Mouse (Mus musculus) heart, embryonic 11.5 days (tissue): ENCODE measurements around the gene Ccdc87. TPM values are rescaled to one million over a fixed set of nuclear protein-coding genes. Genes with fewer than 3 reads are reported as not detected.

Experiments used
- ATAC-seq: fragments of 200-750 bp; cut with Nextera tagmentation; replicated peaks from 2 replicates; pipeline ENCODE4 v1.8.0; 2017; ENCODE audit warnings: moderate library complexity; ENCODE audit not compliant: insufficient number of reproducible peaks, low FRiP score, low TSS enrichment
- H3K27ac ChIP-seq: fragments of 300-500 bp; sonication (generic); 2 replicates; pipeline ENCODE4 v1.5.1; 2014; ENCODE audit warnings: mild to moderate bottlenecking, low read depth, low read length
- H3K27me3 ChIP-seq: fragments of 300-500 bp; sonication (generic); 2 replicates; pipeline ENCODE4 v1.6.1; 2014; ENCODE audit warnings: mild to moderate bottlenecking, low read length, mixed read lengths; ENCODE audit not compliant: control insufficient read depth, insufficient read depth
- H3K36me3 ChIP-seq: fragments of 300-500 bp; sonication (generic); 2 replicates; pipeline ENCODE4 v1.6.1; 2014; ENCODE audit warnings: mild to moderate bottlenecking, low read length, moderate library complexity, mixed read lengths; ENCODE audit not compliant: control insufficient read depth, insufficient read depth
- H3K4me1 ChIP-seq: fragments of 300-500 bp; sonication (generic); 2 replicates; pipeline ENCODE4 v1.6.1; 2014; ENCODE audit warnings: low read length; ENCODE audit not compliant: control insufficient read depth, insufficient read depth
- H3K4me2 ChIP-seq: fragments of 300-500 bp; sonication (generic); 2 replicates; pipeline ENCODE4 v1.6.1; 2014; ENCODE audit warnings: mild to moderate bottlenecking, moderate library complexity
- H3K4me3 ChIP-seq: fragments of 300-500 bp; sonication (generic); 2 replicates; pipeline ENCODE4 v1.5.1; 2014; ENCODE audit warnings: low read depth, low read length
- H3K9ac ChIP-seq: fragments of 300-500 bp; sonication (generic); 2 replicates; pipeline ENCODE4 v1.6.1; 2014; ENCODE audit warnings: mild to moderate bottlenecking, low read depth, low read length, moderate library complexity
- H3K9me3 ChIP-seq: fragments of 300-500 bp; sonication (generic); replicated peaks from 2 replicates; pipeline ENCODE4 v1.6.1; 2016; ENCODE audit warnings: low read length; ENCODE audit not compliant: control insufficient read depth
- WGBS: fragments of 180-500 bp; shearing (Covaris S2); extraction: QIAGEN DNeasy Blood & Tissue Kit; methylation state at CpG from one replicate; pipeline ENCODE4 v1.1.7; 2014; ENCODE audit not compliant: insufficient replicate concordance; 5-methylcytosine and 5-hydroxymethylcytosine counted together
- polyA plus RNA-seq: library from polyadenylated mRNA; unstranded; fragments of >200 nt; fragmentation: Nextera tagmentation; extraction: Ambion mirVana; gene quantifications from 2 replicates; pipeline ENCODE4 v1.2.1, GENCODE M21; 2014

Gene Ccdc87
- polyA plus RNA-seq: not detected in 2 replicates

DNA sequence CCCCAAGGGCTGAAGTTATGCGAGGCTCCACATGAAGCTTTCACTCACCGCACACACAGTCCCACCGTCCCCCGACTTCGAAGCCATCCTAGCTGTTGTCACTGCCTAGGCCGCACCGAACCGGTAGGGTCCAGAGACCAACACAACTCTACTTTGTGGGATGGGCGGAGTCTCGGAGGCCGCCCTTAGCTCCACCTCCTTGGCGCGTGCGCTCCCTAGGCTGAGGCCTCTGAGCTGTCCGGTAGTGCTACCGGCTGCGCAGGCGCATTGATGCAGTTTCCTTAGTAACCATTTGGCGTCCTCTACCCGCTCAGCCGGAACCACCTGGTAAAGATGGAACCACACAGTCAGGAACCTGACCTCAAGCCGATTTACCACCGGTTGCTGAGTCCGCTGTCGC, at the start of gene Ccdc87, which contains the start of gene Ccs:
TSS of gene Ccdc87 (plus strand) at position 218 of the 400 bp plus-strand sequence.
TSS of gene Ccs (minus strand) at position 184 of the 400 bp plus-strand sequence.
- Histone ChIP-seq H3K27ac (no peak within 1 kb of the TSS), H3K4me2 (peak within 1 kb of the TSS; percentile 97), H3K27me3 (peaks cover 27% of the 10 kb centered on the region), H3K4me1 (peaks cover 11% of the 10 kb centered on the region; the same call in 1 of the 2 replicates), H3K4me3 (peak within 1 kb of the TSS; percentile 69), H3K36me3 (no peaks in the 10 kb centered on the region), H3K9ac (peak within 1 kb of the TSS; percentile 82), H3K9me3 (no peaks in the 10 kb centered on the region)
- WGBS: under 1% methylated on average over 25 of the region's 25 CpGs
- peak; percentile 94 for ATAC-seq

GRCm38 (mm10) chr19:4793281-4793830, 45.8 kb upstream of the Ccdc87 start:
- H3K4me1 ChIP-seq: peaks cover 8% of the 10 kb centered on the region; the same call in 1 of the 2 replicates
- H3K27me3 ChIP-seq: no peaks in the 10 kb centered on the region
- peak overlapping the region; percentile 82 for H3K4me3 ChIP-seq
- peak overlapping the region; percentile 84 for H3K27ac ChIP-seq
- H3K9me3 ChIP-seq: no peaks in the 10 kb centered on the region
- WGBS: 1% methylated on average over 16 of the region's 16 CpGs
- peak overlapping the region; percentile 84 for H3K4me2 ChIP-seq
- peak; percentile 63; the same call in 1 of the 2 replicates for ATAC-seq
- H3K36me3 ChIP-seq: peaks cover 11% of the 10 kb centered on the region
- peak overlapping the region; percentile 85 for H3K9ac ChIP-seq

DNA sequence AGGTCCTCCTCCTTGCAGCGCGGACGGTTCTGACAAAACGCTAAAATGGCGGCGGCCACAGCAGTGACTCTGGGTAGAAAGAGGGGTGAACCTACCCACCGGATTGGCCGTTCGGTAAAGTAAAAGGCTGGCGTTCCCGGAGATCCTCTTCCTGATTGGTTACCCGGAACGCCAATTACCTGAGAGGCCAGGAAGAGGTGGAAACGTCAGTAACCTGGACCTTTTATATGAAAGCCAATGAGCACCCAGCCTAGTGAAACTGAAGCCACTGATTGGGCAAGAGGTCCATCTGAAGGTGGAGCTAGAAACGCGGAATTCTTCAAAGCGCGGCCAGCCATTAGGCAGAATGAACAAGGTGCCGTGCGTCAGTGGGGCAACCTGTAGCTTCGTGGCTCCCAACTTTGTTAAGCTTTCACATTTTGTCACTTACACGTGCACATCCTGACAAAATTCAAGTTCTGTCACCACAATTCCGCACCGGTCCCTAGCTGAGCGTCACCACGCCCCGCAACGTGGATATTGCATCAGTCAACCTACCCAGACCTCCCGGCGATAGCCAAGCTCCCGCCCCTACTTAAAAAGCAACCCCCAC, 45.2 kb upstream of the Ccdc87 start, which contains the start of gene Rbm4:
TSS of gene Rbm4 (minus strand) at position 71 of the 592 bp plus-strand sequence.
- H3K27me3 ChIP-seq: no peaks in the 10 kb centered on the region
- under 1% methylated on average over 31 of the region's 31 CpGs for WGBS
- H3K4me2 ChIP-seq: peak within 1 kb of the TSS; percentile 84
- H3K4me3 ChIP-seq: peak within 1 kb of the TSS; percentile 82
- peak within 1 kb of the TSS; percentile 84 for H3K27ac ChIP-seq
- no peaks in the 10 kb centered on the region for H3K9me3 ChIP-seq
- H3K9ac ChIP-seq: peak within 1 kb of the TSS; percentile 85
- H3K4me1 ChIP-seq: peaks cover 8% of the 10 kb centered on the region; the same call in 1 of the 2 replicates
- ATAC-seq: peak; percentile 96
- peaks cover 11% of the 10 kb centered on the region for H3K36me3 ChIP-seq

DNA sequence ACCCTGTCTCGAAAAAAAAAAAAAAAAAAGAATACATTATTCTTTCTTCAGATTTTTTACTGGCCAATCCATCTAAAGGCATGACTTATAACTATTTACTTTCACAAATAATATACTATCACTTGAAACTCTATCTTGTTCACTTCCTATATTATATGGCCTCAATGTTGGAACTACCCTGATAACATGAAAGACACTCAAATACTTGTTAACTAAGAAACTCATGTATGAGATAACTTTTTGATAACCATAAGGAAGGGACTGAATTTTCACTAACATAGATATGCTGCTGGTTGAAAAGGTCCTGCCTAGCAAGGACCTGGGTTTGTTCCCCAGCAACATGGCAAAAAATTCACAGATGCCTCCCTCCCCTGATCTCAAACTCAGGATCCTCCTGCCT, 43.2 kb upstream of the Ccdc87 start:
- H3K9me3 ChIP-seq: no peaks in the 10 kb centered on the region
- no peak overlapping the region for H3K4me2 ChIP-seq
- no peak for ATAC-seq
- no peak overlapping the region for H3K27ac ChIP-seq
- H3K27me3 ChIP-seq: no peaks in the 10 kb centered on the region
- H3K36me3 ChIP-seq: peaks cover 16% of the 10 kb centered on the region
- 64% methylated on average over 1 of the region's 1 CpGs for WGBS
- H3K9ac ChIP-seq: no peak overlapping the region
- H3K4me1 ChIP-seq: peaks cover 8% of the 10 kb centered on the region; the same call in 1 of the 2 replicates
- H3K4me3 ChIP-seq: no peak overlapping the region

DNA sequence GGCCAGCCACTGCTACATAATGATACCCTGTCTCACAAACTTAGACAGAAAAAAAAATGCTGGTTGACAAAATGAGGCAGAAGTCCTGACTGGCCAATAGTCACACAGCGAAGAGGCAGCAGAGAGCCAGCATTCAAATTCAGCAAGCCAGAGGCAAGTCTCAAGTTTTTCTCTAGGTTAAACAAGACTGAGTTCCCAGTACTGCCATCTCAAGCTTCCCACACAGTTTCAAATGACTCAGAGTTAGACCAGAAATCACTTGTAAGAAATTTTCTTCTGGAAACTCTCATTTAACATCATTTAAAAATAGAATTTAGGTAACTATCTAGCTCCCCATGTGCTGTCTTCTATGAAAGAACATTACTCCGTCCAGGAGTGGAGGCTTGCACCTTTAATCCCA, 41.3 kb upstream of the Ccdc87 start:
- Histone ChIP-seq H3K27me3 (no peaks in the 10 kb centered on the region), H3K9ac (no peak overlapping the region), H3K27ac (no peak overlapping the region), H3K4me3 (no peak overlapping the region), H3K36me3 (peaks cover 25% of the 10 kb centered on the region), H3K4me2 (no peak overlapping the region), H3K9me3 (no peaks in the 10 kb centered on the region), H3K4me1 (0 out of 2 replicates have a peak, but pooled peaks cover under 1% of the 10 kb centered on the region)
- ATAC-seq: no peak
- 88% methylated on average over 2 of the region's 2 CpGs for WGBS

DNA sequence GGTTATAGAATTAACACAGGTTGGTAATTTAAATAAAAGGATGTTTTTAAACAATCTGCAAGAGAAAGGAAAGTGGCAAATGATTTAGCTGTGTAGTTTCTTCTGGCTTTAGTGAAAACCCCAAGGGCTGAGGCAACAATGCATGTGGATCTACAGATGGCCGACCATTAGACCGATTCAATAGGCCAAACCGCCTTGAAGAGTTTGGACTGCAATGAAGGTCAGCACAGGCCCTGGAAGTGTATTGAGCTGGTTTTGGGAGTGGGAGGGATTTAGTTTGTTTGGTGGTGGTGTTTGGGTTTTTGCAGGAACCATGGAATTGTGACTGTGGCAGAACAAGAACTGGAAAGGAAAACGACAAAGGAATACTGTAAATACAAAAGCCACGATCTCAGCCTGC, 40.1 kb upstream of the Ccdc87 start:
- Histone ChIP-seq H3K4me2 (no peak overlapping the region), H3K4me3 (no peak overlapping the region), H3K9ac (no peak overlapping the region), H3K27ac (no peak overlapping the region), H3K4me1 (0 out of 2 replicates have a peak, but pooled peaks cover 2% of the 10 kb centered on the region), H3K9me3 (no peaks in the 10 kb centered on the region), H3K27me3 (no peaks in the 10 kb centered on the region), H3K36me3 (peaks cover 33% of the 10 kb centered on the region)
- ATAC-seq: no peak
- WGBS: 91% methylated on average over 5 of the region's 5 CpGs

DNA sequence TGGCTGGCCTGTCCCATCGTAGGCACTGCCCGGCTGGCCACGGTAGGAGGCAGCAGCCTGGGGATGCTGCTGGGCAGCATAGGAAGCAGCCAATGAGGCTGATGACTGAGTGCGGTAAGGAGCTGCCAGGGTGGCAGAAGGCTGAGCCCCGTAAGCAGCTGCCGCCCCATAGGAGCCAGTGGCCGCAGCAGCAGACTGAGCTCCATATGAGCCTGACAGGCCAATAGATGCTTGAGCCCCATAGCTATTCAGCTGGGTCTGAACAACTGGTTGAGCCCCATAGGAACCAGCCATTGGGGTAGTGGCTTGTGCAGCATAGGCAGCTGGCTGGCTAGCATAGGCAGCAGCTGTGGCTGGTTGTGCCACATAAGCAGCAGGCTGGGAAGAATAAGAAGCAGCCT, 36.5 kb upstream of the Ccdc87 start:
- ATAC-seq: no peak
- WGBS: 96% methylated on average over 7 of the region's 7 CpGs

DNA sequence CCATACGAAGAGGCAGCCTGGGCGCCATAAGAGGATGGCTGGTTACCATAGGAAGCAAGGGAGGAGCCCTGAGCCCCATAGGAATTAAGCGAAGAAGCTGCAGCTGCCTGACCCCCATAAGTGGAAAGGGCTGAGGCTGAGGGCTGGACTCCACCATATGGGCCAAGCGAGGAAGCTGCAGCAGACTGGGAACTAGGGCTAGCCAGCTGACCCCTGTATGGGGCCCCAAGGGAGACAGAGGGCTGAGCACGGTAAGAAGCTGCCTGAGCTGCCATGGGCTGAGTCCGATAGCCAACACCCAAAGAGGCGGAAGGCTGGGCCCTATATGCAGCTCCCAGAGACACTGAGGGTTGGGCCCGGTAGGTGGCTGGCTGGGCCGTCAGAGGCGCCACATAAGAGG, 35.9 kb upstream of the Ccdc87 start:
- no peaks in the 10 kb centered on the region for H3K9me3 ChIP-seq
- peaks cover 33% of the 10 kb centered on the region for H3K36me3 ChIP-seq
- H3K4me2 ChIP-seq: no peak overlapping the region
- no peaks in the 10 kb centered on the region for H3K27me3 ChIP-seq
- 0 out of 2 replicates have a peak, but pooled peaks cover 2% of the 10 kb centered on the region for H3K4me1 ChIP-seq
- 89% methylated on average over 10 of the region's 10 CpGs for WGBS
- H3K9ac ChIP-seq: no peak overlapping the region
- no peak overlapping the region for H3K27ac ChIP-seq
- ATAC-seq: no peak
- H3K4me3 ChIP-seq: no peak overlapping the region

More for the DNA sequence above, 36.5 kb upstream of the Ccdc87 start:
- H3K4me2 ChIP-seq: no peak overlapping the region
- H3K4me1 ChIP-seq: 0 out of 2 replicates have a peak, but pooled peaks cover 2% of the 10 kb centered on the region
- H3K27ac ChIP-seq: no peak overlapping the region
- no peaks in the 10 kb centered on the region for H3K27me3 ChIP-seq
- no peak overlapping the region for H3K4me3 ChIP-seq
- H3K9ac ChIP-seq: no peak overlapping the region
- no peaks in the 10 kb centered on the region for H3K9me3 ChIP-seq
- peaks cover 33% of the 10 kb centered on the region for H3K36me3 ChIP-seq
